Mouse (Mus musculus): ENCODE measurements around the gene Apold1. TPM values are rescaled to one million over a fixed set of nuclear protein-coding genes. Genes with fewer than 3 reads are reported as not detected.

The Apold1 gene
- 0.33 TPM for total RNA-seq (2023)

DNA sequence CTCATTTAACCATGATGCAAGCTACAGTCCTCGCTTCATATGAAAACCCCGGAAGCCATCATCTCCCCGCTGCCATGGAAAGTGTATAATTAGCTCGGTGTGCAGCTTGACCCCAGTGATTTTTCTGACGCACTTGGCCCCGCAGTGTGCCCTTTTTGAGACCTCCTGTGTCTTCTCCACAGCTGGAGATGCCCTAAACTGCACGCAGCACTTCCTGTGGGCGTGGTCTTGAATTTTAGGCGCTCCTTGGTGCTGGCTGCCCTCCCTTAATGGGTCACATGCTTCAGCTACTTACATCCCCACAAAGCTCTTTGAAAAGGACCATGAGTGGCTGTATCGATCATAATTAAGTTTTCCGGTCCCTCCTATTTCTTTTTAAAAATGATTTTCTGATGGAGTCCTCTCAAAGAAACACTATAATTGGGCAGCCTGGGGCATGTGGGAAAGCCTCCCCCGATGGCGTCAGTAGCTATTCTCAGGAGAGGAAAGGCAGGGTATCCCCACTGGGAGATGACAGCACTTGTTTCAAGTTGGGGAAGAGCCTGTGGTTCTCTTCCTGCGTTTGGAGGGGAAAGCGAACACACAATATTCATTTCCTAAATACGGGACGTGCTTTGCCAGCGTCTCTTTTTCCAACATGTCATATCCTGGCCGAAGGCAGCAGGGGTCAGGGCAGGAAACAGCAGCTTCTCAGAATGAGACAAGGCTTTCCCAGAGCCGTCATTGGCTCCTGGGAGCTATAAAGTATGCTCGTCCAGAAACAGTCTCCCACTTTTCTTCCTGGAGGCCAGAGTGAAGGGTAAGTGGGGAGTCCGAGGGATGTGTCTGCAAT lies at the start of gene Apold1:
Gene Apold1 (plus strand): TSS at position 488 of the 832 bp plus-strand sequence.

DNA sequence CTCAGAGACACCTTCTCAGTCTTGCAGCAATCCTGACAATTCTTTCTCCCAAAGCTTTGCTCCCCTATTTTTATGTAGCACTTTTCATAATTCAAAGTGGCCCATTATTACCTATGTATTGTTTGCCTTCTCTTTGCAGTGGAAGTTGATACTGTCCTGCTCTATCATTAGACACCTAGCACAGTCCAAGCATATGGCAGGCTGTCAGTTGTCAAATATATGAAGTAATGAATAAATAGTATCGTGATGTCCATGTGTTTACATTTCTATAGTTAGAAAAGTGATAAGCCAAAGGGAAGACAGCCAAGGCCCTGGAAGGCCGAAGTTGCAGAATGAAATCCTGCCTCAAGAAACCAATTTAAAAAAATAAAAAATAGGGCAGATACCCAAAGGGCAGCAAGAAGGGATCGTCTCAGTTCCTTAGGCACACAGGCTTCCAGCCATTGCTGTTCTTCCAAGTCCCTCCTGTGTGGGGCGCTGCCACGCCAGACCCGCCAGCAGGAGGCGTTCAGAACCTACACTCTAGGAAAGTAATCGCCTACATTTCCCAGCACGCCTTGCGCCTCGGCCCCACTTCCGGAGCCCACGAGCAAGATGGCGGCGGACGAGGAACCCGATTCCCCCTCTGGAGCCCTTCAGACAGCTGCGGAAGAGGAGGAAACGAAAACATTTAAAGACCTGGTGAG lies 29.7 kb downstream of the Apold1 start, which contains the start of gene Ddx47:
Gene Ddx47 (plus strand): TSS at position 565 of the 686 bp plus-strand sequence.

Other genes with a start within 250 kb of the Apold1 start
- 5.8 TPM for gene Dusp16, start 189.1 kb upstream of the Apold1 start, total RNA-seq (2023)
- 20.1 TPM for gene Crebl2, start 151.6 kb upstream of the Apold1 start, total RNA-seq (2023)
- gene Gpr19, start 83.1 kb upstream of the Apold1 start, total RNA-seq (2023) = 17.3 TPM
- gene Cdkn1b, start 61.3 kb upstream of the Apold1 start, total RNA-seq (2023) = 215 TPM
- 152 TPM for gene Ddx47, start 29.9 kb downstream of the Apold1 start, total RNA-seq (2023)
- 0.35 TPM for gene Gprc5a, start 83.9 kb downstream of the Apold1 start, total RNA-seq (2023)
- gene Gprc5d, start 136.6 kb downstream of the Apold1 start, total RNA-seq (2023) = not detected
- gene Fam234b, start 216.3 kb downstream of the Apold1 start, total RNA-seq (2023) = 32.8 TPM
- 23.9 TPM for gene Hebp1, start 216.3 kb downstream of the Apold1 start, total RNA-seq (2023)

All from CD4-positive naive resting alpha-beta T cell, adult 57 days (primary cell).